Mouse (Mus musculus): ENCODE results near the gene Tfap4. TPM values are rescaled to one million over a fixed set of nuclear protein-coding genes. Genes with fewer than 3 reads are reported as not detected.

Gene Tfap4
- polyA plus RNA-seq, 1 experiment from 2014 or later = 26.5 TPM

GRCm38 (mm10) chr16:4602189-4602588, 42.5 kb upstream of the Tfap4 start:
- H3K4me2 ChIP-seq (ENCODE audit: low read depth, low read length) = peak overlapping the region; percentile 27; the same call in 1 of the 2 replicates
- no peaks in the 10 kb centered on the region for H3K36me3 ChIP-seq (ENCODE audit: control insufficient read depth, insufficient read depth, low read length)
- 16% methylated on average over 3 of the region's 3 CpGs for WGBS
- H3K4me1 ChIP-seq (ENCODE audit: control insufficient read depth, insufficient read depth, low read length) = peaks cover 99% of the 10 kb centered on the region
- ATAC-seq = peak; percentile 69
- peak overlapping the region; percentile 48; the same call in 1 of the 2 replicates for H3K9ac ChIP-seq (ENCODE audit: low read depth, low read length)
- peak overlapping the region; percentile 84 for H3K27ac ChIP-seq (ENCODE audit: low read length)
- no peaks in the 10 kb centered on the region for H3K9me3 ChIP-seq (ENCODE audit: control insufficient read depth, low read length)
- no peaks in the 10 kb centered on the region for H3K27me3 ChIP-seq (replicated peaks; ENCODE audit: control insufficient read depth, insufficient read depth, low read length)
- H3K4me3 ChIP-seq (ENCODE audit: low read length) = no peak overlapping the region

- Histone ChIP-seq H3K36me3 (ENCODE audit: control insufficient read depth, insufficient read depth, low read length) (no peaks in the 10 kb centered on the region), H3K4me3 (ENCODE audit: low read length) (no peak overlapping the region), H3K4me2 (ENCODE audit: low read depth, low read length) (no peak overlapping the region), H3K27ac (ENCODE audit: low read length) (peak overlapping the region; percentile 9; the same call in 1 of the 2 replicates), H3K9me3 (ENCODE audit: control insufficient read depth, low read length) (no peaks in the 10 kb centered on the region), H3K4me1 (ENCODE audit: control insufficient read depth, insufficient read depth, low read length) (peaks cover 99% of the 10 kb centered on the region), H3K9ac (ENCODE audit: low read depth, low read length) (0 out of 2 replicates have a peak overlapping the region, but pooled peaks have one; percentile 9), H3K27me3 (replicated peaks; ENCODE audit: control insufficient read depth, insufficient read depth, low read length) (no peaks in the 10 kb centered on the region)
- no peak for ATAC-seq
- WGBS = 71% methylated on average over 9 of the region's 9 CpGs
Observed at GRCm38 (mm10) chr16:4600701-4601310, 41.2 kb upstream of the Tfap4 start.

- Histone ChIP-seq H3K36me3 (ENCODE audit: control insufficient read depth, insufficient read depth, low read length) (no peaks in the 10 kb centered on the region), H3K9ac (ENCODE audit: low read depth, low read length) (no peak overlapping the region; the same call in 1 of the 2 replicates), H3K9me3 (ENCODE audit: control insufficient read depth, low read length) (no peaks in the 10 kb centered on the region), H3K4me2 (ENCODE audit: low read depth, low read length) (no peak overlapping the region), H3K27ac (ENCODE audit: low read length) (no peak overlapping the region), H3K4me3 (ENCODE audit: low read length) (no peak overlapping the region), H3K27me3 (replicated peaks; ENCODE audit: control insufficient read depth, insufficient read depth, low read length) (no peaks in the 10 kb centered on the region), H3K4me1 (ENCODE audit: control insufficient read depth, insufficient read depth, low read length) (peaks cover 92% of the 10 kb centered on the region)
- WGBS = 77% methylated on average over 3 of the region's 3 CpGs
- ATAC-seq = no peak
Observed at GRCm38 (mm10) chr16:4599616-4600015, 40.0 kb upstream of the Tfap4 start.

- H3K9ac ChIP-seq (ENCODE audit: low read depth, low read length) = peak overlapping the region; percentile 45; the same call in 1 of the 2 replicates
- no peak overlapping the region for H3K4me3 ChIP-seq (ENCODE audit: low read length)
- H3K4me2 ChIP-seq (ENCODE audit: low read depth, low read length) = peak overlapping the region; percentile 22
- no peak overlapping the region for H3K27ac ChIP-seq (ENCODE audit: low read length)
- WGBS = 32% methylated on average over 6 of the region's 6 CpGs
- H3K36me3 ChIP-seq (ENCODE audit: control insufficient read depth, insufficient read depth, low read length) = no peaks in the 10 kb centered on the region
- H3K27me3 ChIP-seq (replicated peaks; ENCODE audit: control insufficient read depth, insufficient read depth, low read length) = no peaks in the 10 kb centered on the region
- peaks cover 86% of the 10 kb centered on the region for H3K4me1 ChIP-seq (ENCODE audit: control insufficient read depth, insufficient read depth, low read length)
- ATAC-seq = no peak
- no peaks in the 10 kb centered on the region for H3K9me3 ChIP-seq (ENCODE audit: control insufficient read depth, low read length)
Observed at GRCm38 (mm10) chr16:4598891-4599543, 39.4 kb upstream of the Tfap4 start.

GRCm38 (mm10) chr16:4598041-4598440, 38.4 kb upstream of the Tfap4 start:
- 63% methylated on average over 5 of the region's 5 CpGs for WGBS
- H3K27ac ChIP-seq (ENCODE audit: low read length) = no peak overlapping the region

GRCm38 (mm10) chr16:4597296-4597695, 37.6 kb upstream of the Tfap4 start:
- WGBS = 51% methylated on average over 6 of the region's 7 CpGs
- H3K9me3 ChIP-seq (ENCODE audit: control insufficient read depth, low read length) = no peaks in the 10 kb centered on the region
- ATAC-seq = no peak
- peak overlapping the region; percentile 90; the same call in 1 of the 2 replicates for H3K9ac ChIP-seq (ENCODE audit: low read depth, low read length)
- no peaks in the 10 kb centered on the region for H3K36me3 ChIP-seq (ENCODE audit: control insufficient read depth, insufficient read depth, low read length)
- peaks cover 76% of the 10 kb centered on the region for H3K4me1 ChIP-seq (ENCODE audit: control insufficient read depth, insufficient read depth, low read length)
- H3K27ac ChIP-seq (ENCODE audit: low read length) = peak overlapping the region; percentile 11; the same call in 1 of the 2 replicates
- H3K4me3 ChIP-seq (ENCODE audit: low read length) = peak overlapping the region; percentile 15; the same call in 1 of the 2 replicates
- peak overlapping the region; percentile 71 for H3K4me2 ChIP-seq (ENCODE audit: low read depth, low read length)
- no peaks in the 10 kb centered on the region for H3K27me3 ChIP-seq (replicated peaks; ENCODE audit: control insufficient read depth, insufficient read depth, low read length)

More at GRCm38 (mm10) chr16:4598041-4598440, 38.4 kb upstream of the Tfap4 start:
- Histone ChIP-seq H3K36me3 (ENCODE audit: control insufficient read depth, insufficient read depth, low read length) (no peaks in the 10 kb centered on the region), H3K9me3 (ENCODE audit: control insufficient read depth, low read length) (no peaks in the 10 kb centered on the region), H3K27me3 (replicated peaks; ENCODE audit: control insufficient read depth, insufficient read depth, low read length) (no peaks in the 10 kb centered on the region), H3K4me2 (ENCODE audit: low read depth, low read length) (no peak overlapping the region; the same call in 1 of the 2 replicates), H3K4me1 (ENCODE audit: control insufficient read depth, insufficient read depth, low read length) (peaks cover 80% of the 10 kb centered on the region), H3K4me3 (ENCODE audit: low read length) (no peak overlapping the region), H3K9ac (ENCODE audit: low read depth, low read length) (0 out of 2 replicates have a peak overlapping the region, but pooled peaks have one; percentile 8)
- ATAC-seq = no peak

- 55% methylated on average over 2 of the region's 2 CpGs for WGBS
- H3K4me1 ChIP-seq (ENCODE audit: control insufficient read depth, insufficient read depth, low read length) = peaks cover 73% of the 10 kb centered on the region
- no peaks in the 10 kb centered on the region for H3K9me3 ChIP-seq (ENCODE audit: control insufficient read depth, low read length)
- peak overlapping the region; percentile 55; the same call in 1 of the 2 replicates for H3K27ac ChIP-seq (ENCODE audit: low read length)
- no peaks in the 10 kb centered on the region for H3K27me3 ChIP-seq (replicated peaks; ENCODE audit: control insufficient read depth, insufficient read depth, low read length)
- peak overlapping the region; percentile 84; the same call in 1 of the 2 replicates for H3K4me3 ChIP-seq (ENCODE audit: low read length)
- ATAC-seq = no peak
- peak overlapping the region; percentile 71 for H3K4me2 ChIP-seq (ENCODE audit: low read depth, low read length)
- no peaks in the 10 kb centered on the region for H3K36me3 ChIP-seq (ENCODE audit: control insufficient read depth, insufficient read depth, low read length)
- H3K9ac ChIP-seq (ENCODE audit: low read depth, low read length) = peak overlapping the region; percentile 90
Observed at GRCm38 (mm10) chr16:4596836-4597235, 37.2 kb upstream of the Tfap4 start.

GRCm38 (mm10) chr16:4596141-4596728, 36.6 kb upstream of the Tfap4 start:
- H3K27ac ChIP-seq (ENCODE audit: low read length) = peak overlapping the region; percentile 55
- H3K4me2 ChIP-seq (ENCODE audit: low read depth, low read length) = peak overlapping the region; percentile 71
- H3K36me3 ChIP-seq (ENCODE audit: control insufficient read depth, insufficient read depth, low read length) = no peaks in the 10 kb centered on the region
- H3K9me3 ChIP-seq (ENCODE audit: control insufficient read depth, low read length) = no peaks in the 10 kb centered on the region
- H3K4me1 ChIP-seq (ENCODE audit: control insufficient read depth, insufficient read depth, low read length) = peaks cover 70% of the 10 kb centered on the region
- no peak for ATAC-seq
- peak overlapping the region; percentile 90 for H3K9ac ChIP-seq (ENCODE audit: low read depth, low read length)
- peak overlapping the region; percentile 84 for H3K4me3 ChIP-seq (ENCODE audit: low read length)
- H3K27me3 ChIP-seq (replicated peaks; ENCODE audit: control insufficient read depth, insufficient read depth, low read length) = no peaks in the 10 kb centered on the region
- 33% methylated on average over 3 of the region's 3 CpGs for WGBS

- Histone ChIP-seq H3K36me3 (ENCODE audit: control insufficient read depth, insufficient read depth, low read length) (0 out of 2 replicates have a peak, but pooled peaks cover 2% of the 10 kb centered on the region), H3K9ac (ENCODE audit: low read depth, low read length) (peak overlapping the region; percentile 90), H3K4me3 (ENCODE audit: low read length) (peak overlapping the region; percentile 84), H3K9me3 (ENCODE audit: control insufficient read depth, low read length) (no peaks in the 10 kb centered on the region), H3K4me1 (ENCODE audit: control insufficient read depth, insufficient read depth, low read length) (peaks cover 63% of the 10 kb centered on the region), H3K27ac (ENCODE audit: low read length) (peak overlapping the region; percentile 55), H3K4me2 (ENCODE audit: low read depth, low read length) (peak overlapping the region; percentile 71), H3K27me3 (replicated peaks; ENCODE audit: control insufficient read depth, insufficient read depth, low read length) (no peaks in the 10 kb centered on the region)
- WGBS = 6% methylated on average over 5 of the region's 5 CpGs
- peak; percentile 47 for ATAC-seq
Observed at GRCm38 (mm10) chr16:4595527-4595963, 35.9 kb upstream of the Tfap4 start.

Measured in intestine, embryonic 16.5 days (tissue).